Mouse (Mus musculus) heart, postnatal 0 days (tissue): ENCODE results near the gene Myd88.

ENCODE experiments used
- CTCF ChIP-seq: IDR thresholded peaks from 2 replicates; pipeline ENCODE4 v1.5.1; 2016; ENCODE audit warnings: antibody characterized with exemption, control low read depth, low read depth
- EP300 ChIP-seq: IDR thresholded peaks from 2 replicates; pipeline ENCODE4 v1.6.1; 2016; ENCODE audit warnings: antibody characterized with exemption, low read depth

DNA sequence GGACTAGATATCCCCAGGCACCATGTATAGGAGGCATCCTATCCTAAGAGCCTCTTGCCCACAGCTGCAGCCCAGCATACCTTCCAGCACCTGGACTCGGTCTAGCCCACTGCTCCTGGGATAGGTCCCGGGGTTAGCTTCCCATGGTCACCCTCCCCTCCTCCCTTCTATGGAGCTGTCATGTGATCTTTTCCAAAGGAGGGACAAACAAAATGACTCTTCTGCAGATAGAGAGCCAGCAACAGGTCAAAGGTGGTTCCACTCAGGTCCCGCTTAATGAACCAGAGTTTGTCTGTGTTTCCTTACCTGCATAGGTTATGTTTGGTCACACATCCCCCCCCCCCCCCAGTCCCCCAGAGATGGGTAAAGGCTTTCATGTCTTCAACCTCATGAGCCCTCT, 9.3 kb upstream of the Myd88 start:
- TF ChIP-seq CTCF, result no peak
- no peak for TF ChIP-seq EP300
